Mouse (Mus musculus) neural tube, embryonic 13.5 days (tissue): ENCODE measurements at regions not wholly inside any gene's neighbourhood (a gene's known extent, or its start where the extent isn't known, plus 50 kb on each side); places are given as distances from the start of the nearest gene placed in this dataset.

Experiments
- ATAC-seq: fragments of 200-750 bp; cut with Nextera tagmentation; 2 replicates; pipeline ENCODE4 v1.8.0; 2017; ENCODE audit warnings: low read depth, mild to moderate bottlenecking, moderate TSS enrichment, moderate library complexity
- H3K27ac ChIP-seq: fragments of 300-500 bp; sonication (generic); replicated peaks from 2 replicates; pipeline ENCODE4 v1.5.1; 2015; ENCODE audit warnings: moderate library complexity, mild to moderate bottlenecking, inconsistent platforms
- H3K27me3 ChIP-seq: fragments of 300-500 bp; sonication (generic); 2 replicates; pipeline ENCODE4 v1.6.1; 2015; ENCODE audit warnings: mild to moderate bottlenecking, inconsistent platforms
- H3K36me3 ChIP-seq: fragments of 300-500 bp; sonication (generic); 2 replicates; pipeline ENCODE4 v1.6.1; 2015; ENCODE audit warnings: mild to moderate bottlenecking, inconsistent platforms
- H3K4me1 ChIP-seq: fragments of 300-500 bp; sonication (generic); replicated peaks from 2 replicates; pipeline ENCODE4 v1.6.1; 2015; ENCODE audit warnings: inconsistent platforms
- H3K4me2 ChIP-seq: fragments of 300-500 bp; sonication (generic); 2 replicates; pipeline ENCODE4 v1.6.1; 2015; ENCODE audit warnings: inconsistent platforms, mild to moderate bottlenecking, moderate library complexity
- H3K4me3 ChIP-seq: fragments of 300-500 bp; sonication (generic); 2 replicates; pipeline ENCODE4 v1.5.1; 2015; ENCODE audit warnings: mild to moderate bottlenecking, inconsistent platforms
- H3K9ac ChIP-seq: fragments of 300-500 bp; sonication (generic); 2 replicates; pipeline ENCODE4 v1.6.1; 2015; ENCODE audit warnings: moderate library complexity, mild to moderate bottlenecking, inconsistent platforms
- H3K9me3 ChIP-seq: fragments of 300-500 bp; sonication (generic); 2 replicates; pipeline ENCODE4 v1.6.1; 2016; ENCODE audit warnings: inconsistent platforms
- WGBS: fragments of 180-500 bp; shearing (Covaris S2); methylation state at CpG from one replicate; pipeline ENCODE4 v1.1.7; 2015; 5-methylcytosine and 5-hydroxymethylcytosine counted together

- H3K4me1 ChIP-seq, result peaks cover 5% of the 10 kb centered on the region
- no peak overlapping the region for H3K27ac ChIP-seq
- no peak overlapping the region for H3K4me2 ChIP-seq
- no peak overlapping the region for H3K4me3 ChIP-seq
- H3K9me3 ChIP-seq, result no peaks in the 10 kb centered on the region
- no peaks in the 10 kb centered on the region for H3K36me3 ChIP-seq
- 84% methylated on average over 2 of the region's 2 CpGs for WGBS
- H3K9ac ChIP-seq, result no peak overlapping the region
- ATAC-seq, result no peak
- no peaks in the 10 kb centered on the region for H3K27me3 ChIP-seq
Measured at GRCm38 (mm10) chr15:96189551-96189950, 97.8 kb upstream of the Arid2 start.

DNA sequence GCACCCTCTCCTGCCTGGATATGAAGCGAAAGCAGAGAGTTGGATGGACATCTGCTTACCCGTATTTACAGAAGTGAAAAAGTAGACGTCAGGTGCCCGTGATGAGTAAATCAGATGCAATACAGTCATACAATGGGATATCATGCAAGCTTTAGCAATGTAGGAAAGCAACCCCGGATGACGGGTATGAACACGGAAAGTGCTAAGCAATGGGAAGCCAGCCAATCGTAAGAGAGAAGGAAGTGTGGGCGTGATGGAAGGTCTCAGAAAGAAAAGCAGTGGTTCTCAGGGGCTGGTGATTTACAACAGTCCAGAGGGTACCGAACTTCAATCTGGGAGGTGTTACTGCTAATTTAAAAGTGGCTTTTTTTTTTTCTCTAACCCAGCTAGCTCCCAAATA, 89.9 kb upstream of the Arid2 start:
- Histone ChIP-seq H3K4me3 (no peak overlapping the region), H3K9ac (no peak overlapping the region), H3K4me1 (peaks cover 5% of the 10 kb centered on the region; the same call in 1 of the 2 replicates), H3K36me3 (no peaks in the 10 kb centered on the region), H3K27me3 (no peaks in the 10 kb centered on the region), H3K4me2 (no peak overlapping the region), H3K27ac (no peak overlapping the region), H3K9me3 (no peaks in the 10 kb centered on the region)
- no peak for ATAC-seq
- 75% methylated on average over 10 of the region's 10 CpGs for WGBS

DNA sequence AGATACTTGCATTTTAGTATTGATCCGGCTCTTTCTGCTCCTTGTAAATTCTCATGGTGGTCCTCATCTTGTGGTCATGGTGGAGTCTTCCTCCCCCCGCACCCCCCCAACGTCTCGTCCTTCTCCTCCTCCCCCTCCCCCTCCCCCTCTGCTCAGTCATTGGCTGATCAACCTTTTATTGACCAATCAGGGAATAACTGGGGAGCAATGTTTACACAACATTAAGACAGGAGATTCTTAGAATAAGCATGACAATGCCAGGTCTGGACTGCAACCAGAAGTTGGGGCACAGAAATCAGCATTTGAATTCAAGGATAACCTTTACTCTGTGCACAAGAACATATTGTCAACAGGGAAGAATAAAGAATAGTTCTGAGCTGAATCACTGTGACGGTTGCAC, 89.4 kb upstream of the Arid2 start:
- Histone ChIP-seq H3K9ac (no peak overlapping the region), H3K4me1 (peaks cover 5% of the 10 kb centered on the region; the same call in 1 of the 2 replicates), H3K27me3 (no peaks in the 10 kb centered on the region), H3K27ac (no peak overlapping the region), H3K4me2 (no peak overlapping the region), H3K4me3 (no peak overlapping the region), H3K36me3 (no peaks in the 10 kb centered on the region), H3K9me3 (no peaks in the 10 kb centered on the region)
- WGBS, result 45% methylated on average over 5 of the region's 5 CpGs
- no peak for ATAC-seq

DNA sequence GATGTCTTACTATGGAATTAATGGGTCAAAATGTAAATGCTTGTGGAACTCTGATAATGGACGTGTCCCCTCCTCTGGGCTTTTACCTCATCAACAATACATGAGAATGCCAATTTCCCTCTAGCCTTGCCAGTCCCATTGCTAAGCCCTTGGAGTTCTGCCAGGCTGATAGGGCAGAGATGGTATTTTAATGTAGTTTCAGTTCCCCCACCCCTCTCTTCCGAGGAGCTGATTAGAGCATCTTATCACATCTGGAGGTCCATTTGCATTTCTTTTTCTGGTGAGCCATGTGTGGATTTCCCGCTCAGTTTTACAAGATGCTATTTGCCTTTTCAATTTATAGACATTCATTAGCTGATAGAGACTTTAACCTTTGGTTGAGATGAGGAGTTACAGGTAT, 86.0 kb upstream of the Arid2 start:
- Histone ChIP-seq H3K9me3 (no peaks in the 10 kb centered on the region), H3K4me2 (no peak overlapping the region), H3K27me3 (no peaks in the 10 kb centered on the region), H3K9ac (no peak overlapping the region), H3K4me3 (no peak overlapping the region), H3K27ac (no peak overlapping the region), H3K36me3 (no peaks in the 10 kb centered on the region), H3K4me1 (peaks cover 5% of the 10 kb centered on the region; the same call in 1 of the 2 replicates)
- no peak for ATAC-seq
- 51% methylated on average over 3 of the region's 3 CpGs for WGBS

DNA sequence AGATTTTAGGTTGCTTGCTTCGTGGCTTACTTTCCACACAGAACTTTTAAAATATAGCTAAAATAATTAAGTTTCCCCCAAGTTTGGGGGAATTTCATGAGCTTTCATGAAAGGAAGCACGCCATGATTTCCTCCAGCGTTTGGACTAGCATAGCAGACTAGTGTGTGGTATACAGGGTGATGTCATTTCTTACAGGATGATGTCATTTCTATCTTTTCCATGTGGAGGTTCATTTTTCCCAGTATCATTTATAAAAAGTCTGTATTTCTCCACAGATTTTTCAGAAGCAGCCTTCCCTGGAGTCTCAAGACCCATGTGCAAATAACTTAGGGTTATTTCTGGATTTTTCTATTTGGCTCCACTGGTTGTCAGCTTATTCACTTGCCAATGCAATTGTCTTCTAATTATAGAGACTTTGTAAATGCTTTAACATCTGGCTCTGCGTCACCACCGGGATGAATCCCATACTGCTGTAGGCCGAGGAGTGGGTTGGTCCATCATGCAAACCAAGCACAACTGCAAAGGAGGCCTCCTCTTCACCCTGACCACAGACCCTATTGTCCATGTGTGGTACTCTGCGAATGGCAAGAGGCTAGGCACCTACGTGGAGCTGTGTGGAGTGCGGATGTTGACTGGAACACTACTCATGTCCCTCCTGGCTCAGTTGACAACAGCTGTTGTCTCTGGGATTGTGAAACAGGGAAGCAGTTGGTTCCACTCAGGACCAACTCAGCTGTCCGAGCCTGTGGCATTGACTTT, 85.4 kb upstream of the Arid2 start:
- 87% methylated on average over 10 of the region's 10 CpGs for WGBS
- Histone ChIP-seq H3K4me1 (peaks cover 5% of the 10 kb centered on the region; the same call in 1 of the 2 replicates), H3K27me3 (no peaks in the 10 kb centered on the region), H3K4me2 (no peak overlapping the region), H3K9me3 (no peaks in the 10 kb centered on the region), H3K9ac (no peak overlapping the region), H3K36me3 (no peaks in the 10 kb centered on the region), H3K27ac (no peak overlapping the region), H3K4me3 (no peak overlapping the region)
- ATAC-seq, result no peak

DNA sequence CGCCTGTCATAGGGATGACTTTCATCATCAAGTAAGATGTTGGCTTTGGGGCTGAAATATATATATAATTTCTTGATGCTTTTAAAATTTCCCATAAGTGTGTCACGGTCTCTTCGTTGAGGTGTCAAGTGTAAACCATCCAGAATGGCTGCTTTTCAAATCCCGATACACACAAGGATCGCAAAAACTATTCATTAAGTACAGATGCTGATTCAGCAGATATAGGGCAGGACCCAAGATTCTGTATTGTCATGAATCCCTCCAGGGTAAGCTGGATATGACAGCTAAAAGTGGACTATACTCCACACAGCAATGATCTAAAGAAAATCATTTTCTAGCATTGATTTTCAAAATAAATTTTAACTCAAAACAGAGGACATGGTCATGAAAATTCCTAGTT, 83.1 kb upstream of the Arid2 start:
- WGBS, result 95% methylated on average over 5 of the region's 5 CpGs
- Histone ChIP-seq H3K4me3 (no peak overlapping the region), H3K36me3 (no peaks in the 10 kb centered on the region), H3K4me1 (peaks cover 5% of the 10 kb centered on the region; the same call in 1 of the 2 replicates), H3K27me3 (no peaks in the 10 kb centered on the region), H3K9me3 (no peaks in the 10 kb centered on the region), H3K4me2 (no peak overlapping the region), H3K27ac (no peak overlapping the region), H3K9ac (no peak overlapping the region)
- no peak for ATAC-seq

DNA sequence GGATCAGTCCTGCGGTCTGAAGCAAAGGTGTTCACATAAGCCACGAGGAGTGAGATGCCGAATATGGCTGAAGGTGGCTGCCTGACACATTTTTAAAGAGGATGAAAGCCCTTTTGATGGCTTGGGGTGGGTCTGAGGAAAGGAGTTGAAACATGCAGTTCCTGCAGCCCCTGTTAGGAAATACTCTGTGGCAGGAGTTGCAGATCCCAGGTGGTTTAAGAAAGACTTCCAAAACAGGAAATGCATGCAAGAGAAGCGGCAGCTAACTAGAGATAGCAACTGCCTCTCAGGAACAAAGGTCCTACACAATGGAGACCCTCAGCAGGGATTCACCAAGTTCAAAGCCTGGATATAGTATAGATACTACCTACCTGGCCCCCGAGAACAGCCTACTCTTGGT, 82.7 kb upstream of the Arid2 start:
- peaks cover 5% of the 10 kb centered on the region; the same call in 1 of the 2 replicates for H3K4me1 ChIP-seq
- WGBS, result 80% methylated on average over 5 of the region's 5 CpGs
- no peak overlapping the region for H3K27ac ChIP-seq
- H3K4me3 ChIP-seq, result no peak overlapping the region
- H3K9me3 ChIP-seq, result no peaks in the 10 kb centered on the region
- no peaks in the 10 kb centered on the region for H3K36me3 ChIP-seq
- H3K9ac ChIP-seq, result no peak overlapping the region
- ATAC-seq, result no peak
- H3K27me3 ChIP-seq, result no peaks in the 10 kb centered on the region
- H3K4me2 ChIP-seq, result no peak overlapping the region

GRCm38 (mm10) chr15:96210721-96211400, 76.5 kb upstream of the Arid2 start:
- Histone ChIP-seq H3K27ac (no peak overlapping the region), H3K4me2 (no peak overlapping the region), H3K27me3 (no peaks in the 10 kb centered on the region), H3K4me3 (no peak overlapping the region), H3K4me1 (no peaks in the 10 kb centered on the region), H3K9ac (no peak overlapping the region), H3K36me3 (no peaks in the 10 kb centered on the region), H3K9me3 (no peaks in the 10 kb centered on the region)
- no peak for ATAC-seq
- WGBS, result 86% methylated on average over 11 of the region's 11 CpGs

GRCm38 (mm10) chr15:96213541-96214312, 73.6 kb upstream of the Arid2 start:
- H3K36me3 ChIP-seq, result no peaks in the 10 kb centered on the region
- no peak overlapping the region for H3K4me3 ChIP-seq
- WGBS, result 82% methylated on average over 24 of the region's 24 CpGs
- no peaks in the 10 kb centered on the region for H3K9me3 ChIP-seq
- no peak for ATAC-seq
- no peaks in the 10 kb centered on the region for H3K4me1 ChIP-seq
- no peak overlapping the region for H3K27ac ChIP-seq
- H3K27me3 ChIP-seq, result no peaks in the 10 kb centered on the region
- no peak overlapping the region for H3K4me2 ChIP-seq
- no peak overlapping the region for H3K9ac ChIP-seq

GRCm38 (mm10) chr15:96217896-96218295, 69.4 kb upstream of the Arid2 start:
- no peaks in the 10 kb centered on the region for H3K27me3 ChIP-seq
- no peak overlapping the region for H3K9ac ChIP-seq
- H3K9me3 ChIP-seq, result no peaks in the 10 kb centered on the region
- H3K4me1 ChIP-seq, result no peaks in the 10 kb centered on the region
- no peak overlapping the region for H3K4me3 ChIP-seq
- 91% methylated on average over 15 of the region's 15 CpGs for WGBS
- ATAC-seq, result no peak
- no peaks in the 10 kb centered on the region for H3K36me3 ChIP-seq
- H3K27ac ChIP-seq, result no peak overlapping the region
- no peak overlapping the region for H3K4me2 ChIP-seq

GRCm38 (mm10) chr15:96219746-96220145, 67.6 kb upstream of the Arid2 start:
- Histone ChIP-seq H3K4me3 (no peak overlapping the region), H3K9ac (no peak overlapping the region), H3K4me2 (no peak overlapping the region), H3K27me3 (no peaks in the 10 kb centered on the region), H3K9me3 (no peaks in the 10 kb centered on the region), H3K36me3 (no peaks in the 10 kb centered on the region), H3K4me1 (no peaks in the 10 kb centered on the region), H3K27ac (no peak overlapping the region)
- 90% methylated on average over 7 of the region's 7 CpGs for WGBS
- ATAC-seq, result no peak

DNA sequence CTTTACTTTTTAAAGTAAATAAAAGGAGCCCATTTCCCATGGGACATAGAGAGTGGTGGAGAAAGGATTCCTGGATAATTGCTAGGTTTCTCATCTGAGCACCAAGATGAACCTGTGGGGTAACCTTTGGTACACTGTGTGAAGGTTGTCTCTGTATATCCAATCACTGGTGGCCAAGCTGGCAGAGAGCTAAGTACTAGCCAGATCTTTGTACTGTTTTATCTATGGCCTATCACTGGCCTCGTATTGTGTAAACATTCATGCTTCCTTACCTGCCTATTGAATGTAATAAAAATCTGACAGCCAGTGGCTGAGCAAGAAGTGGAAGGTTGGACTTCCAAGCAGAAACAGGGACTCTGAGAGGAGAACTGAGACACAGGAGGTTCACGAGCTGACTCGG, 55.3 kb upstream of the Arid2 start:
- ATAC-seq, result no peak
- no peaks in the 10 kb centered on the region for H3K27me3 ChIP-seq
- WGBS, result 90% methylated on average over 3 of the region's 3 CpGs

More for the DNA sequence above, 55.3 kb upstream of the Arid2 start:
- no peaks in the 10 kb centered on the region for H3K9me3 ChIP-seq
- no peak overlapping the region for H3K27ac ChIP-seq
- no peak overlapping the region for H3K9ac ChIP-seq
- H3K4me3 ChIP-seq, result no peak overlapping the region
- no peak overlapping the region for H3K4me2 ChIP-seq
- H3K36me3 ChIP-seq, result no peaks in the 10 kb centered on the region
- peaks cover 3% of the 10 kb centered on the region; the same call in 1 of the 2 replicates for H3K4me1 ChIP-seq
